Mouse (Mus musculus): Measurements from ENCODE around the gene Gm21761.
"Not testable (repeated sequence)": the region's sequence is repeated elsewhere in the genome, so short reads cannot be mapped to it uniquely, and the experiment has no call there.

- TF ChIP-seq CTCF (IDR thresholded peaks at IDR 0.05; ENCODE audit: low read depth, low read length); GATA2 (IDR thresholded peaks at IDR 0.05; ENCODE audit: borderline replicate concordance, low read depth, low read length); TAL1 (conservative IDR thresholded peaks at IDR 0.05; ENCODE audit: low read depth, low read length): not testable (repeated sequence)
Observed at GRCm38 (mm10) chr13:119965302-119965952, 36.4 kb upstream of the Gm21761 start.
